Mouse (Mus musculus) forebrain, embryonic 16.5 days (tissue): ENCODE results near the gene Syvn1. TPM values are rescaled to one million over a fixed set of nuclear protein-coding genes. Genes with fewer than 3 reads are reported as not detected.
"Not testable (repeated sequence)": the region's sequence is repeated elsewhere in the genome, so short reads cannot be mapped to it uniquely, and the experiment has no call there.

ENCODE experiments used
- ATAC-seq: fragments of 200-750 bp; cut with Nextera tagmentation; 2 replicates; pipeline ENCODE4 v1.8.0; 2017; ENCODE audit warnings: mild to moderate bottlenecking, moderate library complexity
- H3K27ac ChIP-seq: fragments of 300-500 bp; sonication (generic); 2 replicates; pipeline ENCODE4 v1.5.1; 2014; ENCODE audit warnings: low read length, control low read depth
- H3K27me3 ChIP-seq: fragments of 300-500 bp; sonication (generic); replicated peaks from 2 replicates; pipeline ENCODE4 v1.6.1; 2014; ENCODE audit warnings: low read length; ENCODE audit not compliant: control insufficient read depth, insufficient read depth
- H3K36me3 ChIP-seq: fragments of 300-500 bp; sonication (generic); 2 replicates; pipeline ENCODE4 v1.6.1; 2014; ENCODE audit not compliant: control insufficient read depth, insufficient read depth
- H3K4me1 ChIP-seq: fragments of 300-500 bp; sonication (generic); replicated peaks from 2 replicates; pipeline ENCODE4 v1.6.1; 2014; ENCODE audit warnings: low read length; ENCODE audit not compliant: control insufficient read depth, insufficient read depth
- H3K4me2 ChIP-seq: fragments of 300-500 bp; sonication (generic); 2 replicates; pipeline ENCODE4 v1.6.1; 2014; ENCODE audit warnings: mild to moderate bottlenecking, low read length, control low read depth
- H3K4me3 ChIP-seq: fragments of 300-500 bp; sonication (generic); replicated peaks from 2 replicates; pipeline ENCODE4 v1.5.1; 2014; ENCODE audit warnings: mild to moderate bottlenecking, low read length, control low read depth
- H3K9ac ChIP-seq: fragments of 300-500 bp; sonication (generic); replicated peaks from 2 replicates; pipeline ENCODE4 v1.6.1; 2014; ENCODE audit warnings: low read depth, low read length, control low read depth
- H3K9me3 ChIP-seq: fragments of 300-500 bp; sonication (generic); 2 replicates; pipeline ENCODE4 v1.6.1; 2016; ENCODE audit warnings: low read length; ENCODE audit not compliant: control insufficient read depth
- WGBS: fragments of 180-500 bp; shearing (Covaris S2); extraction: QIAGEN DNeasy Blood & Tissue Kit; methylation state at CpG from one replicate; pipeline ENCODE4 v1.1.7; 2014; 5-methylcytosine and 5-hydroxymethylcytosine counted together
- polyA plus RNA-seq: library from polyadenylated mRNA; unstranded; fragments of >200 nt; fragmentation: Nextera tagmentation; extraction: Ambion mirVana; gene quantifications from 2 replicates; pipeline ENCODE4 v1.2.1, GENCODE M21; 2015

The Syvn1 gene
- polyA plus RNA-seq, 1 experiment from 2014 or later = 30.3 TPM

GRCm38 (mm10) chr19:6037695-6038094, 8.7 kb upstream of the Syvn1 start:
- Histone ChIP-seq H3K4me1 (no peaks in the 10 kb centered on the region), H3K27me3 (no peaks in the 10 kb centered on the region), H3K4me2 (no peak overlapping the region), H3K9ac (no peak overlapping the region), H3K36me3 (no peaks in the 10 kb centered on the region), H3K27ac (no peak overlapping the region), H3K4me3 (no peak overlapping the region), H3K9me3 (no peaks in the 10 kb centered on the region)
- no peak for ATAC-seq

GRCm38 (mm10) chr19:6038326-6038725, 8.1 kb upstream of the Syvn1 start:
- no peak for ATAC-seq
- H3K4me1 ChIP-seq = no peaks in the 10 kb centered on the region
- H3K27me3 ChIP-seq = no peaks in the 10 kb centered on the region
- no peak overlapping the region for H3K9ac ChIP-seq
- no peak overlapping the region for H3K4me3 ChIP-seq
- 78% methylated on average over 7 of the region's 7 CpGs for WGBS
- H3K36me3 ChIP-seq = no peaks in the 10 kb centered on the region
- H3K27ac ChIP-seq = no peak overlapping the region
- H3K4me2 ChIP-seq = no peak overlapping the region
- no peaks in the 10 kb centered on the region for H3K9me3 ChIP-seq

- Histone ChIP-seq H3K36me3 (no peaks in the 10 kb centered on the region), H3K4me2 (no peak overlapping the region), H3K27ac (no peak overlapping the region), H3K27me3 (no peaks in the 10 kb centered on the region), H3K4me3 (no peak overlapping the region), H3K9me3 (no peaks in the 10 kb centered on the region), H3K9ac (no peak overlapping the region), H3K4me1 (peaks cover under 1% of the 10 kb centered on the region)
- no peak for ATAC-seq
Measured at GRCm38 (mm10) chr19:6040002-6040401, 6.4 kb upstream of the Syvn1 start.

GRCm38 (mm10) chr19:6042293-6042692, 4.1 kb upstream of the Syvn1 start:
- Histone ChIP-seq H3K4me2 (no peak overlapping the region), H3K27ac (no peak overlapping the region), H3K36me3 (no peaks in the 10 kb centered on the region), H3K9ac (no peak overlapping the region), H3K4me1 (peaks cover 10% of the 10 kb centered on the region), H3K9me3 (no peaks in the 10 kb centered on the region), H3K4me3 (no peak overlapping the region), H3K27me3 (no peaks in the 10 kb centered on the region)
- ATAC-seq = no peak
- 85% methylated on average over 9 of the region's 9 CpGs for WGBS

GRCm38 (mm10) chr19:6044102-6044501, 2.3 kb upstream of the Syvn1 start:
- ATAC-seq, H3K27me3 ChIP-seq, H3K36me3 ChIP-seq, H3K4me2 ChIP-seq, H3K27ac ChIP-seq, H3K9ac ChIP-seq, H3K9me3 ChIP-seq, H3K4me3 ChIP-seq: not testable (repeated sequence)
- H3K4me1 ChIP-seq = peaks cover 19% of the 10 kb centered on the region
- 55% methylated on average over 4 of the region's 4 CpGs for WGBS

- Histone ChIP-seq H3K27me3 (no peaks in the 10 kb centered on the region), H3K4me1 (peaks cover 19% of the 10 kb centered on the region), H3K4me3 (peak overlapping the region; percentile 80), H3K9me3 (no peaks in the 10 kb centered on the region), H3K4me2 (peak overlapping the region; percentile 97), H3K27ac (peak overlapping the region; percentile 100), H3K9ac (peak overlapping the region; percentile 92), H3K36me3 (peaks cover 12% of the 10 kb centered on the region)
- ATAC-seq = peak; percentile 36
- 19% methylated on average over 20 of the region's 20 CpGs for WGBS
Measured at GRCm38 (mm10) chr19:6045366-6046293, 746 bp upstream of the Syvn1 start.

GRCm38 (mm10) chr19:6047154-6047898, 950 bp downstream of the Syvn1 start:
- H3K9ac ChIP-seq = peak overlapping the region; percentile 92
- H3K27me3 ChIP-seq = no peaks in the 10 kb centered on the region
- peak overlapping the region; percentile 80 for H3K4me3 ChIP-seq
- no peaks in the 10 kb centered on the region for H3K9me3 ChIP-seq
- 1% methylated on average over 41 of the region's 44 CpGs for WGBS
- H3K27ac ChIP-seq = peak overlapping the region; percentile 100
- peak overlapping the region; percentile 97 for H3K4me2 ChIP-seq
- peaks cover 25% of the 10 kb centered on the region for H3K36me3 ChIP-seq
- ATAC-seq = peak; percentile 4; the same call in 1 of the 2 replicates
- H3K4me1 ChIP-seq = peaks cover 19% of the 10 kb centered on the region

- Histone ChIP-seq H3K27ac (no peak overlapping the region), H3K9ac (no peak overlapping the region; the same call in 1 of the 2 replicates), H3K9me3 (no peaks in the 10 kb centered on the region), H3K36me3 (peaks cover 29% of the 10 kb centered on the region), H3K27me3 (no peaks in the 10 kb centered on the region), H3K4me1 (peaks cover 19% of the 10 kb centered on the region), H3K4me2 (peak overlapping the region; percentile 97), H3K4me3 (peak overlapping the region; percentile 80)
- WGBS = 89% methylated on average over 8 of the region's 8 CpGs
- no peak for ATAC-seq
Measured at GRCm38 (mm10) chr19:6047899-6048166, 1.5 kb downstream of the Syvn1 start.

- Histone ChIP-seq H3K36me3 (peaks cover 37% of the 10 kb centered on the region), H3K4me1 (peaks cover 19% of the 10 kb centered on the region), H3K4me3 (no peak overlapping the region), H3K27me3 (no peaks in the 10 kb centered on the region), H3K9ac (no peak overlapping the region), H3K4me2 (no peak overlapping the region), H3K27ac (no peak overlapping the region), H3K9me3 (no peaks in the 10 kb centered on the region)
- WGBS = 89% methylated on average over 11 of the region's 11 CpGs
- ATAC-seq = no peak
Measured at GRCm38 (mm10) chr19:6048681-6049410, 2.5 kb downstream of the Syvn1 start.
